Mouse (Mus musculus) urinary bladder, postnatal 4 days (tissue): Measurements from ENCODE around the gene 1700003H04Rik.

Experiments used
- DNase-seq, 2 experiments: peaks; one replicate each; pipeline ENCODE4 v3.0.0; 2021 to 2022; ENCODE audit warnings: low spot score in 2 of 2

Gene 1700003H04Rik

DNA sequence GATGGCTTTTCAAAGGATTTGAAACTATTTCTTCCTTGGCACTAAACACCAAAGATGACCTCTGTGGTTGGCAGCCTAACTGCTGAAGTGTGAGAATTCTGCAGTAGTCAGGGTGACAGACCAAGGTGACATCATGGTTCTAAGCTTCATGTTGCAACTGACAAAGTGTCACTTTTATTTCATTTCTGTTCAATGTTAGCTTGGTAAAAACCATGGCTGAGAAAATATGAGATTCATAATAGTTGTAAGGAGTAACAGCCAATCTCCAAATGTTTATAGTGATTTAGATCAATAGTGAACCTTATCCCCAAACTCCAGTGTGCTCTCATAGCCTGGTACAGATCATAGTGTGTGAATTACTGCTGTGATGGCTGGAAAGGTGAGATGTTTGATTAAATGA lies at the start of gene 1700003H04Rik:
Gene 1700003H04Rik (minus strand): TSS at position 101 of the 400 bp plus-strand sequence.
- DNase-seq, result no peak

- DNase-seq, result no peak
Observed at GRCm38 (mm10) chr3:124623031-124623430, 42.1 kb upstream of the 1700003H04Rik start.

GRCm38 (mm10) chr3:124613287-124613686 lies 32.4 kb upstream of the 1700003H04Rik start:
- DNase-seq, result no peak

DNA sequence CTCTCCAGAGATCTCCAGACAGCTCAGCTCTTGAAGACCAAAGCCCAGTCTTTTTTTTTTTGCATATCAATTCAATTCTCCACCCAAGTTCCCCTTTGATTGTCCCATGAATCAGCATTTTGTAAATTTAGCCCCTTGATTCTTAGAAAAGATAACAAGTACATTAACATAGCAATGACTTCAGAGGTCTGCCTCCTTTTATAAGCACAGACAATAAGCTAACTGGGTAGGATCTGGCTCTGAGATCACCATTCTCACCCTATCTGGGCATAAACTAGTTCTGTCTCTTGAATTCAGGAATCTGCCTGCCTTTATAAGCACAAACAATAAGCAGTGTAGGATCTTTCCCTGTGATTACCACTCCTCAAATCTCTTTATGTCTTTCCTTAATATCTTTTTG lies 29.1 kb upstream of the 1700003H04Rik start:
- DNase-seq, result no peak

GRCm38 (mm10) chr3:124606021-124606517 lies 25.2 kb upstream of the 1700003H04Rik start:
- no peak for DNase-seq

- DNase-seq, result no peak
Observed at GRCm38 (mm10) chr3:124605518-124605917, 24.6 kb upstream of the 1700003H04Rik start.

DNA sequence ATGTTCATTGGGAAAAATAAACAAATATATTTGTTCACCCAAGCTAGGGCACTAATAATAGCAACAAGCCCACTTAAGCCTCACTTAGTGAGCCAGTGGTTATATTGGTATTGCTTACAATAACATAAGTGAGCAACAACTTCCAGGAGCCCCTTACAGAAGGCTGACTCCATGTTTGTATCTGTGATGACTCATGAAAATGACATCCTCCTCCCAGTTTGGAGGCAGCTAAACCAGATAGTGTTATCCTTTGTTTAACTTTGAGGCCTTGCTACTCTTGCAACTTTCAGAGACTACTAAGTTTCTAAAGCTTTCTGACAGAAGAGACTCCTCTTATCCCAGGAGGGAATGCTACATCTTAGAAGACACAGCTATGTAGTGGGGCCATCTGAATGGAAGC lies 16.9 kb upstream of the 1700003H04Rik start:
- no peak for DNase-seq

GRCm38 (mm10) chr3:124587534-124587933 lies 6.6 kb upstream of the 1700003H04Rik start:
- no peak for DNase-seq

DNA sequence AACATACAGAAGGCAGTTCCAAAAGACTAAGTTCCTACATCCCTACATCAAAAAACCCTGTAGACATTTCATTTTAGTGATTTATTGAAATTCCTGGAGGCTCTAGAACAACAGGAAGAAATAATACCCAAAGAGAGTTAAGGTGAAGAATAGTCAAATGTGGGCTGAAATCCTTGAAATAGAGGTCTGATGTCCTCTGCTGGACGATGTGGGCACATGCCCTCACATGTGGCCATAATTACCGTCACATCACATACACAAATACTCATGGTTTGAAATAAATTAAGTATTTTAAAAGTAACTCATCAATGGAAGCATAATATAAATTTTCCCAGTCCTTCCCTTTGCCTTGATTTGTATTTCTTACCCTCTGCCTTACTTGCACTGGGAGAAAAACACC lies 4.9 kb upstream of the 1700003H04Rik start:
- DNase-seq, result no peak

DNA sequence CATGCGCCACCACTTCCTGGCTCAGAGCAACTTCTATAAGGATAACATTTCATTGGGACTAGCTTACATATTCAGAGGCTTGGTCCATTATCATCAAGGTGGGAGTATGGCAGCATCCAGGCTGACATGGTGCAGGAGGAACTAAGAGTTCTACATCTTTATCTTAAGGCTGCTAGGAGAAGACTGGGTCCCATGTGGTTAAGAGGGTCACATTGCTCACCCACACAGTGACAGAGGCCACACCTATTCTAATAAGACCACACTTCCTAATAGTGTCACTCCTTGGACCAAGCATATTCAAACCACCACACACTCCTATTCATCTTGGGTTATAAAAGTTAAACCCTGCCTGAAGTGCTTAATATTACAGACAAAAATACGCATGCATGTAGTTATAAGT lies 23.6 kb downstream of the 1700003H04Rik start:
- no peak for DNase-seq

DNA sequence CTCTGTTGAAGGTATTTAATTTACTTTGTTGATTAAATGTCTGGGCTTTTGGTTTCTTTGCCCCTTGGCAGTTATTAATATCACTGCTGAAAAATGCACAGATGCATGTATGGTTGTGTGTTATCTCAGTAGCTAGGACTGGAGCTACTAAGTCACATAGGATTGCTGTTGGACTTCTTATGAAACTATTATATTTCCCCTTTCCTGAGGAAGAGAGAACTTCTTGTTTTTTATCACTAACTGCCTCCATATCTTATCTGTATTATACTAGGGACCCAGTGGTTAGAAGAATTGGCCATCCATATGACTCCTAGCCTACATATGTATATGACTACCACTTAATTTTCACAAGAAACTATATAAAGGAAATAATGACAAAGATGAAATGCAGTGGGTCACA lies 24.9 kb downstream of the 1700003H04Rik start:
- DNase-seq, result no peak

DNA sequence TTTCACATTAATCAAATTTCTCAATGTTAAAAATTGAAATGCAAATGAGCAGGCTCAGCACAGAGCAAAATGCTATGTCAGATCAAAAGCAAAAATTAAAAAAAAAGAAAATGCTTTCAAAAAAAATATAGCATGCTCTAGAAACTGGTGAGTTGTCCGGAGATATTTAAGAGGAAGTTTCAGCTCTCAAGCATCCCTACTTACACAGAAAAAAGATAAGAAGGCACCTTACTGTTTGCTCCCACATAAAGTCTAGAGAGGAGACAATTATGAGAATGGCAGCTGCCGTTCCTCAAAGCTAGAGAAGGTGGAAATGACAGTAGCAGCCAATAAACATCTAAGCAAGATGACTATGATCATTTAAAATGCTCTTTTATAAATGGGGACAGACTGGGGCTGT lies 25.8 kb downstream of the 1700003H04Rik start:
- no peak for DNase-seq

DNA sequence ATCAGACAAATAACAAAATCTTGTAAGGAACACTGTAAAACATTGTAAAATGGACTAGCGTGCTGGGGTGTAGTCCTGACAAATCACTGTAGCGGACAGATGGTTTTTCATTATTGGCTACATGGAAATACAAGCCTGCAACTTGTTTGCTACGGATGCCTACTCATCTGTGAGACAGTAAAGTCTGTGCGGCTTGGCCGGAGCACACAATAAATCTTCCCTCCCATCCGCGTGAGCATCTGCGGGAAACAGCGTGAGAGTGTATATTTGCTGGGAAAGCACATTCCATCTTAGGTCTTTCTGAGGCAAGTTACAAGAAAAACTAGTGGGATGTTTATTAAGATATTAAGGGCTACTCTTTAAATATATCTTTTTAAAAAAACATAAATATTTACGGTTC lies 32.0 kb downstream of the 1700003H04Rik start:
- no peak for DNase-seq

DNA sequence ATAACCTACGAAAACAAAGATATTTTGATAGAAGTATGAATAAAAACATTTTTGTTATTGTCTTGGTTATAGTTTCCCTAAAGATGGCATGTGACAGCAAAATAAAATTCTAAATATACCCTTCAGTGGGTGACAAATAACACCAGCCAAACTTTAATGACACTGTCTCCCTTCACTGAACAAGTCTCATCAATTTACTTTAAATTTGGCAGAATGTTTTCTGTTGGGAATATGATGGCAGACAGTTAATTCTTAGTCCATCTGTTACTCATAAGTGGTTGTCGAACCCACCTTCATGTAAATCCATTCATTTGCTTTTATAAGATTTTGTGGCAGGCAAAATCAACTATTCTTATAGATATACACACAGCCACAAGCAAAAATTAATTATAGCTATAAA lies 42.6 kb downstream of the 1700003H04Rik start:
- DNase-seq, result no peak

GRCm38 (mm10) chr3:124536602-124537001 lies 44.3 kb downstream of the 1700003H04Rik start:
- no peak for DNase-seq

DNA sequence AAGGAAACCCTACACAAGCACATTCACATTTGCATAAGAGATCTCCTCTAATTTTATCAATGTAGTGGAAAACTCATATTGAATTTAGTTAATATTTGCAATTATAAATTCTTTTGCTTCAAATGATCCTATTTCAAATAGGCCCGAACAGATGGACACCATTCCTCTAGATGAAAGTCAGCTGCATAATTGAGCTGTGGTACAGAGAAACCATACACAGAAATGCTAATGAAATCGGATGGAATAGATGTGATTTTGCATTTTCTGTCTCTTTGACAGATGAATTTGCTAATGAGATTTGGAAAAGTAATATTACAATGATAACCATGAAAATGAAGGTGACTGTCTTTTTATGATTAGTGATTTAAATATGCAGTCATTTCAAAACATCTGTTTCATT lies 62.1 kb downstream of the 1700003H04Rik start:
- DNase-seq, result no peak
